Mouse (Mus musculus) midbrain, embryonic 13.5 days (tissue): ENCODE measurements around the gene Polr2j. TPM values are rescaled to one million over a fixed set of nuclear protein-coding genes. Genes with fewer than 3 reads are reported as not detected.
"Not testable (repeated sequence)": the region's sequence is repeated elsewhere in the genome, so short reads cannot be mapped to it uniquely, and the experiment has no call there.

Experiments
- ATAC-seq: fragments of 200-750 bp; cut with Nextera tagmentation; 2 replicates; pipeline ENCODE4 v1.8.0; 2017; ENCODE audit warnings: mild to moderate bottlenecking, moderate TSS enrichment, moderate library complexity
- H3K27ac ChIP-seq: fragments of 300-500 bp; sonication (generic); 2 replicates; pipeline ENCODE4 v1.5.1; 2015; ENCODE audit warnings: inconsistent platforms, mild to moderate bottlenecking, moderate library complexity
- H3K27me3 ChIP-seq: fragments of 300-500 bp; sonication (generic); 2 replicates; pipeline ENCODE4 v1.6.1; 2015; ENCODE audit warnings: mild to moderate bottlenecking, inconsistent platforms
- H3K36me3 ChIP-seq: fragments of 300-500 bp; sonication (generic); 2 replicates; pipeline ENCODE4 v1.6.1; 2015; ENCODE audit warnings: mild to moderate bottlenecking, inconsistent platforms
- H3K4me1 ChIP-seq: fragments of 300-500 bp; sonication (generic); replicated peaks from 2 replicates; pipeline ENCODE4 v1.6.1; 2015; ENCODE audit warnings: inconsistent platforms
- H3K4me2 ChIP-seq: fragments of 300-500 bp; sonication (generic); replicated peaks from 2 replicates; pipeline ENCODE4 v1.6.1; 2015; ENCODE audit warnings: moderate library complexity, mild to moderate bottlenecking, inconsistent platforms
- H3K4me3 ChIP-seq: fragments of 300-500 bp; sonication (generic); replicated peaks from 2 replicates; pipeline ENCODE4 v1.5.1; 2015; ENCODE audit warnings: mild to moderate bottlenecking, inconsistent platforms
- H3K9ac ChIP-seq: fragments of 300-500 bp; sonication (generic); replicated peaks from 2 replicates; pipeline ENCODE4 v1.6.1; 2015; ENCODE audit warnings: mild to moderate bottlenecking, inconsistent platforms
- H3K9me3 ChIP-seq: fragments of 300-500 bp; sonication (generic); 2 replicates; pipeline ENCODE4 v1.6.1; 2016; ENCODE audit warnings: mild to moderate bottlenecking, inconsistent platforms
- WGBS: fragments of 180-500 bp; shearing (Covaris S2); methylation state at CpG from one replicate; pipeline ENCODE4 v1.1.7; 2015; 5-methylcytosine and 5-hydroxymethylcytosine counted together
- polyA plus RNA-seq: library from polyadenylated mRNA; unstranded; fragments of >200 nt; fragmentation: Nextera tagmentation; extraction: Ambion mirVana; gene quantifications from 2 replicates; pipeline ENCODE4 v1.2.1, GENCODE M21; 2015

Polr2j gene
- polyA plus RNA-seq, 1 experiment from 2014 or later: 242 TPM

- no peak for ATAC-seq
- Histone ChIP-seq H3K27me3 (no peaks in the 10 kb centered on the region), H3K4me2 (no peak overlapping the region), H3K9ac (no peak overlapping the region), H3K36me3 (peaks cover 9% of the 10 kb centered on the region), H3K9me3 (no peaks in the 10 kb centered on the region), H3K27ac (no peak overlapping the region), H3K4me3 (no peak overlapping the region), H3K4me1 (no peaks in the 10 kb centered on the region)
- 89% methylated on average over 1 of the region's 1 CpGs for WGBS
These were observed 30.5 kb downstream of the Polr2j start for GRCm38 (mm10) chr5:136146936-136147335.

GRCm38 (mm10) chr5:136147704-136148103 lies 31.3 kb downstream of the Polr2j start:
- H3K27ac ChIP-seq: no peak overlapping the region
- H3K4me1 ChIP-seq: no peaks in the 10 kb centered on the region
- no peak for ATAC-seq
- no peak overlapping the region for H3K4me2 ChIP-seq
- H3K36me3 ChIP-seq: peaks cover under 1% of the 10 kb centered on the region; the same call in 1 of the 2 replicates
- no peaks in the 10 kb centered on the region for H3K27me3 ChIP-seq
- no peak overlapping the region for H3K9ac ChIP-seq
- 69% methylated on average over 8 of the region's 8 CpGs for WGBS
- no peak overlapping the region for H3K4me3 ChIP-seq
- no peaks in the 10 kb centered on the region for H3K9me3 ChIP-seq

GRCm38 (mm10) chr5:136149134-136149576 lies 32.7 kb downstream of the Polr2j start:
- not testable (repeated sequence) for H3K27ac ChIP-seq, H3K9me3 ChIP-seq, H3K27me3 ChIP-seq, H3K4me2 ChIP-seq, H3K4me1 ChIP-seq, H3K36me3 ChIP-seq, H3K4me3 ChIP-seq, H3K9ac ChIP-seq
- 0 out of 2 replicates have a peak, but pooled peaks have one; percentile 24 for ATAC-seq
- WGBS: 75% methylated on average over 5 of the region's 5 CpGs

DNA sequence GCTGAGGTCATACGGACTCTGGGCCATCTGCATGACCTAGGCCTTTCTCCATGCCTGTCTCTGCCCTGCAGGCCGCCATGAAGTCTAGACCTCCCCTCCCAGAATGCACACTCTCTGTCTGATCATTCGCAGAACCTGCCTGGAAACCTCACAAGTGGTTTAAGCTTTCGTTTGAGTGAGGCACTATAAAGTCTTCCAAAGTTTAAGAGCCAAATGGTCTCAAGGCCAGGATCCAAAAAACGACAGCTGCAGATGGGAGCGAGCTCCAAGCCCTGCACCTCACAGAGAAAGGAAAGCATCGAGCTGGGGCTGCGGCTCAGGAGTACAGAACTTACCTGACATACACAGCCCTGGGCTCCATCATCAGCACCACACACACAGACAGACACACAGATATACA lies 35.9 kb downstream of the Polr2j start:
- Histone ChIP-seq H3K4me1 (no peaks in the 10 kb centered on the region), H3K27ac (no peak overlapping the region), H3K4me2 (no peak overlapping the region), H3K9me3 (no peaks in the 10 kb centered on the region), H3K4me3 (no peak overlapping the region), H3K27me3 (no peaks in the 10 kb centered on the region), H3K9ac (no peak overlapping the region), H3K36me3 (peaks cover 5% of the 10 kb centered on the region)
- no peak for ATAC-seq
- WGBS: 88% methylated on average over 8 of the region's 8 CpGs

DNA sequence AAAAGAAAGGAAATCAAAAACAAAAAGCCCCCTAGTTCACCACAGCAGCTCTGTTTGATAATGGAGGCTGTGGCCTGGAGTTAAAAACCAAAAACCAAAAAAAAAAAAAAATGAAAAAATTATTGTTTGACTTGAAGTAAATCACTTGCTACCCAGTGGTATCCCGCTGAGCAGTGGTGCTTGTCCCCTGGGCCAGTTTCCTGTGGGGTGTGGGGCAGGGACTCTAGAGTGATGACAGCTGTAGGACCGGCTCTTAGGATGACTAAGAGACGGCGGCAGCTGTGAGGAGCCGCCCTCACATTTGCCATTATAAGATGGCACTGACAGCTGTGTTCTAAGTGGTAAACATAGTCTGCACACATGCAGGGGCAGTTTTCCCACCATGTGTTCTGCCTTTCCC lies 39.0 kb downstream of the Polr2j start:
- Histone ChIP-seq H3K9me3 (no peaks in the 10 kb centered on the region), H3K36me3 (peaks cover 9% of the 10 kb centered on the region), H3K4me3 (no peak overlapping the region), H3K27me3 (no peaks in the 10 kb centered on the region), H3K4me2 (no peak overlapping the region), H3K4me1 (no peaks in the 10 kb centered on the region), H3K9ac (no peak overlapping the region), H3K27ac (no peak overlapping the region)
- WGBS: 84% methylated on average over 5 of the region's 5 CpGs
- no peak for ATAC-seq

DNA sequence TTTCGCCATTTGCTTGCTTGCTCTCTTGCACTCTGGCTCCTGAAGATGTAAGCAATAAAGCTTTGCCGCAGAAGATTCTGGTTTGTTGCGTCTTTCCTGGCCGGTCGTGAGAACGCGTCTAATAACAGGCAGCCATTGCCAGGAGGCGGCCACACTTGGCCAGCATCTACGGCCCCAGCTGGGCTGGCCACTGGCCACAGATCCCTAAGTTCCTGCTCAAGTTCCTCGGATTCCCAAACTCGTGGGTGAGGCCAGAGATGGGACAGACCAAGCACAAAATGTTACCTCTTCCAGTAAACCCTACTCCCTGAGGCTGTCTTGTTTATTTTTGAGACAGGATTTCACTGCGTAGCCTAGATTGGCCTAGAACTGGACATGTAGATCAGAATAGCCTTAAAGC lies 43.7 kb downstream of the Polr2j start:
- H3K4me2 ChIP-seq, ATAC-seq, H3K4me3 ChIP-seq, H3K4me1 ChIP-seq, H3K27ac ChIP-seq, H3K27me3 ChIP-seq, H3K9me3 ChIP-seq, H3K9ac ChIP-seq: not testable (repeated sequence)
- WGBS: 90% methylated on average over 11 of the region's 12 CpGs
- H3K36me3 ChIP-seq: peaks cover 15% of the 10 kb centered on the region

DNA sequence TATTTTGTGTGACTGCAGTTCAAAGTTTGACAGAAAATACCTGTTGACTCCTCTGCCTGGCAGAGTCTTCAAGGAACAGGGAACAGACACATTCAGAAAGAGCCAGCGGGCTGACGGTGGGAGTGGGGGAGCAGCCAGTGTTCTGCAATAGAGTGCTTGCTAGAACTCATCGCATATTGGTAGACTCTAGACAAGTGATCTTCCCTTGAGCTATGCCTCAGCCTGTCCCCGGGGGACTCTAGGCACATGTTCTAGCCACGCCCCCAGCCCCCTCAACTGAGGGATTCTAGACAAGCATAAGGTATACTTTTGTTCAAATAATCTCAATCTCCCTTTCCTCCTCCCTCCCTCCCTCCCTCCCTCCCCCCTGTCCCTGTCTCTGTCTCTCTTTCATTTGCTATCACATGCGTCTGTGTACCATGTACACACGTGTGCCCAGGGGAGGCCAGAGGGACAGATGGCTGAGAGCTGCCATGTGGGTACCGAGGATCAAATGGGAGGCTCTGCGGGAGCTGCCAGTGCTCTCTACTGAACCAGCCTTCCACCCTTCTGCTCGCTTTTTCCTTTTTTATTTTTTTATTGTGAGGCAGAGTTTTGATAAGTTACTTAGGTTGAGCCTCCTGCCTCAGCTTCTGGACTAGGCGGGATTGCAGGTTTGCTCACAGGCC lies 47.5 kb downstream of the Polr2j start:
- Histone ChIP-seq H3K4me2 (no peak overlapping the region), H3K27me3 (no peaks in the 10 kb centered on the region), H3K9me3 (no peaks in the 10 kb centered on the region), H3K4me1 (peaks cover 11% of the 10 kb centered on the region; the same call in 1 of the 2 replicates), H3K9ac (no peak overlapping the region), H3K36me3 (peaks cover 28% of the 10 kb centered on the region), H3K27ac (0 out of 2 replicates have a peak overlapping the region, but pooled peaks have one; percentile 51), H3K4me3 (no peak overlapping the region)
- peak; percentile 67 for ATAC-seq
- WGBS: 71% methylated on average over 11 of the region's 11 CpGs

GRCm38 (mm10) chr5:136165246-136165645 lies 48.8 kb downstream of the Polr2j start:
- peaks cover 25% of the 10 kb centered on the region for H3K36me3 ChIP-seq
- H3K4me3 ChIP-seq: no peak overlapping the region
- peaks cover 15% of the 10 kb centered on the region for H3K4me1 ChIP-seq
- no peak overlapping the region for H3K4me2 ChIP-seq
- peak overlapping the region; percentile 48 for H3K27ac ChIP-seq
- no peak overlapping the region; the same call in 1 of the 2 replicates for H3K9ac ChIP-seq
- WGBS: 73% methylated on average over 8 of the region's 8 CpGs
- no peak; the same call in 1 of the 2 replicates for ATAC-seq
- no peaks in the 10 kb centered on the region for H3K27me3 ChIP-seq
- no peaks in the 10 kb centered on the region for H3K9me3 ChIP-seq

GRCm38 (mm10) chr5:136167296-136167695 lies 50.9 kb downstream of the Polr2j start:
- ATAC-seq: no peak
- Histone ChIP-seq H3K27me3 (0 out of 2 replicates have a peak, but pooled peaks cover 6% of the 10 kb centered on the region), H3K4me2 (no peak overlapping the region), H3K27ac (no peak overlapping the region), H3K4me1 (peaks cover 27% of the 10 kb centered on the region), H3K36me3 (peaks cover 17% of the 10 kb centered on the region), H3K4me3 (no peak overlapping the region), H3K9me3 (no peaks in the 10 kb centered on the region), H3K9ac (no peak overlapping the region)
- WGBS: 90% methylated on average over 4 of the region's 4 CpGs

- no peaks in the 10 kb centered on the region for H3K9me3 ChIP-seq
- 93% methylated on average over 3 of the region's 3 CpGs for WGBS
- no peak for ATAC-seq
- no peak overlapping the region for H3K27ac ChIP-seq
- 0 out of 2 replicates have a peak, but pooled peaks cover 11% of the 10 kb centered on the region for H3K27me3 ChIP-seq
- H3K9ac ChIP-seq: no peak overlapping the region
- H3K4me2 ChIP-seq: no peak overlapping the region
- H3K4me3 ChIP-seq: no peak overlapping the region
- peaks cover 27% of the 10 kb centered on the region for H3K4me1 ChIP-seq
- H3K36me3 ChIP-seq: peaks cover 15% of the 10 kb centered on the region
These were observed 51.6 kb downstream of the Polr2j start for GRCm38 (mm10) chr5:136168071-136168470.

- Histone ChIP-seq H3K4me1 (peaks cover 31% of the 10 kb centered on the region), H3K27me3 (0 out of 2 replicates have a peak, but pooled peaks cover 11% of the 10 kb centered on the region), H3K4me3 (peak overlapping the region; percentile 65), H3K9me3 (no peaks in the 10 kb centered on the region), H3K4me2 (peak overlapping the region; percentile 84), H3K27ac (peak overlapping the region; percentile 76), H3K9ac (peak overlapping the region; percentile 80), H3K36me3 (peaks cover 13% of the 10 kb centered on the region)
- WGBS: 10% methylated on average over 15 of the region's 15 CpGs
- ATAC-seq: peak; percentile 61; the same call in 1 of the 2 replicates
These were observed 53.4 kb downstream of the Polr2j start for GRCm38 (mm10) chr5:136169626-136170511.
